Mouse (Mus musculus) spleen, adult 10 weeks (tissue): ENCODE results near the gene Cish. TPM values are rescaled to one million over a fixed set of nuclear protein-coding genes. Genes with fewer than 3 reads are reported as not detected.

Experiments used
- polyA plus RNA-seq: library from polyadenylated mRNA; stranded (reverse); fragments of 350-450 nt; fragmentation: Illumina TruSeq; extraction: RNeasy Lipid Tissue Mini Kit (QIAGEN cat#74804); gene quantifications from one replicate; pipeline ENCODE4 v1.2.3, GENCODE M21; 2015; ENCODE audit warnings: low replicate concordance; ENCODE audit not compliant: insufficient read depth

Gene Cish
- 3.9 TPM for polyA plus RNA-seq

GRCm38 (mm10) chr9:107296016-107296040 lies at the start of gene Cish:
Gene Cish, plus strand, starts transcription at chr9:107296026.

GRCm38 (mm10) chr9:107289211-107290076 lies 6.4 kb upstream of the Cish start, which contains the start of gene Mapkapk3:
Gene Mapkapk3, minus strand, starts transcription at chr9:107289877.

DNA sequence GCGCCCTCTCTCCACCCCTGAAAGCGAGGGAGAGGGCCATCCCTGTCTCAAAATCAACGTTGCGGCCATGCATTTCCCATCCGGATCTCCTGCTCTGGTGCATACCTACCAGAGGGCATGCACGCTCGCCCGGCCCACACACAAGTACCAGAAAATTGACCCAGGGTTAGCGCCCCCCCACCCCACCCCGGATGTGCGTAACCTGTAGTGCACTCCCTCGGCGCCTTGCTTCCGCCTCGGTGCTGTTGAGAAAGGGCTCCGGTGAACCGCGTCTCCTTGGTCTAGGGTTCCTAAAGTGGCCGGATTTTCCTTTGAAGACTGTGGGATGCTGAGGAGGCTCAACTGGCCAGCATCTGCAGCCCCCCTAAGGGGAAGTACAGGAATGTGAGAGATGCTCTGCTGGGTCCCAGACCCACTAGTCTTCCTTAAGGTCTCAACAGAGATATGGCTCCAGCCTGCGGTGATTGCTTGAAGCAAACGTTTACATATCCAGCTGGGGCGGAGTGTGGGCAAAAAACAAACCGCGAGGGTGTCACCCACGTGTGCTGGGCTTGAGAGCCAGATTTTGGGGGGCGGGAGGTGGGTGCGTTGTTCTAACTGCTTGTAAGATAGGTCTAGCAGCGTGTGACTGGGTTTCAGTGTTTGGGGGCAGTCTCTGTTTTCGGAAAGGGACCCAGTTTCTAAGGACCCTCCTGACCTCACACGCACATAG lies 42.5 kb downstream of the Cish start, which contains the start of gene Hemk1:
Gene Hemk1, minus strand, starts transcription at position 179 of the 712 bp plus-strand sequence.

DNA sequence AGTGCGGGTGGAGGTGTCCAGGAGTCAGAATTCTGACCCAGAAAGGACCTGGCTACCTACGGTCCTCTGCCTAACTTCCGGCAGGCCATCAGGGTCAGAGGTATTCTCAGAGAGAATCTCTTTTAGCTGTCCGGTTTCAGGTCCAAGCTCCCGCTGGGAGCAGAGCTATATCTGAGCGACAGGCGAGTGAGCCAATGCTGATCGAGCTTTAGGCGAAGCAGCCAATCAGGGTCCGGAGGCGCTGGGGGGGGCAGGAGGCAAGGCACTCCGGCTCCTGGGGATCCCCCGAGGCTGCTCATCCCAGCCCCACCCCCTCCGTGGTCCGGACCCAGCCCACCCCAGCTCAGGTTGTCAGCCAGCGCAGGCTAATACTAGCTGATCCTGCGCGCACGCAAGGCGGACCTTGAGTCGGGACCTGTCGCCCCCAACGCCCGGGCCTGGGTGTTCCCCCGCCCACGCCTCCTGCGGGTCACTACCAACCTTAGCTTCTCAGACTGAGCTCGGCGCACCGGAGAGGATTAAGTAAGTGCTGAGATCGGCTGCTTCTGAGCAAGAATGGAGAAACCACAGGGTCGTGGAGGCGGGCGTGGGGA lies 44.5 kb downstream of the Cish start, which contains the start of gene 6430571L13Rik:
Gene 6430571L13Rik, plus strand, starts transcription at position 336 of the 593 bp plus-strand sequence.

Other genes with a start within 250 kb of the Cish start
- gene Dock3, start 64.1 kb upstream of the Cish start, polyA plus RNA-seq: 0.41 TPM
- gene Mapkapk3, start 6.1 kb upstream of the Cish start, polyA plus RNA-seq: 29.4 TPM
- 12.2 TPM for gene Hemk1, start 42.3 kb downstream of the Cish start, polyA plus RNA-seq
- 0.30 TPM for gene 6430571L13Rik, start 44.6 kb downstream of the Cish start, polyA plus RNA-seq
- gene Cacna2d2, start 103.6 kb downstream of the Cish start, polyA plus RNA-seq: 0.33 TPM
- gene Tmem115, start 237.9 kb downstream of the Cish start, polyA plus RNA-seq: 5.3 TPM
- gene Cyb561d2, start 246.2 kb downstream of the Cish start, polyA plus RNA-seq: 11.6 TPM
- gene Nprl2, start 246.2 kb downstream of the Cish start, polyA plus RNA-seq: 20.9 TPM